Mouse (Mus musculus) induced T-regulatory cell, adult 2 months (primary cell): ENCODE measurements around the gene Gm10130.
A peak's percentile ranks its signal among the peaks of the same experiment; 100 is the strongest.
"Not testable (repeated sequence)": the region's sequence is repeated elsewhere in the genome, so short reads cannot be mapped to it uniquely, and the experiment has no call there.

Experiments
- DNase-seq: peaks from one replicate; pipeline ENCODE4 v3.0.0-alpha.2; 2012; ENCODE audit warnings: low read depth

Gene Gm10130

GRCm38 (mm10) chr2:150323402-150323801 is at the start of gene Gm10130:
TSS of gene Gm10130 (plus strand) at chr2:150323702.
- DNase-seq = no peak

- DNase-seq = peak; percentile 1
These were observed 29.8 kb upstream of the Gm10130 start for GRCm38 (mm10) chr2:150293669-150294068.

- DNase-seq = peak; percentile 1
These were observed 24.4 kb upstream of the Gm10130 start for GRCm38 (mm10) chr2:150299096-150299495.

- peak; percentile 78 for DNase-seq
These were observed 16.2 kb upstream of the Gm10130 start for GRCm38 (mm10) chr2:150307183-150307773.

GRCm38 (mm10) chr2:150310952-150311884 is 12.3 kb upstream of the Gm10130 start:
- DNase-seq = peak; percentile 91

GRCm38 (mm10) chr2:150316140-150316539 is 7.4 kb upstream of the Gm10130 start:
- DNase-seq = no peak

GRCm38 (mm10) chr2:150318973-150319372 is 4.5 kb upstream of the Gm10130 start:
- DNase-seq = no peak

- DNase-seq = not testable (repeated sequence)
These were observed 33.6 kb downstream of the Gm10130 start for GRCm38 (mm10) chr2:150357136-150357535.

- DNase-seq = peak; percentile 88
These were observed 38.8 kb downstream of the Gm10130 start, which contains the start of gene 3300002I08Rik for GRCm38 (mm10) chr2:150362113-150362877. TSS of gene 3300002I08Rik (minus strand) at chr2:150362765.

- no peak for DNase-seq
These were observed 39.4 kb downstream of the Gm10130 start for GRCm38 (mm10) chr2:150362878-150363229.

GRCm38 (mm10) chr2:150385553-150386106 is 62.1 kb downstream of the Gm10130 start:
- DNase-seq = not testable (repeated sequence)

GRCm38 (mm10) chr2:150390198-150390597 is 66.7 kb downstream of the Gm10130 start:
- DNase-seq = no peak

- not testable (repeated sequence) for DNase-seq
These were observed 88.6 kb downstream of the Gm10130 start for GRCm38 (mm10) chr2:150412146-150412545.
